Mouse (Mus musculus) c-Kit-positive CD71-negative TER-119-negative erythroid progenitor cells, embryonic 14.5 days (primary cell): ENCODE measurements at regions not wholly inside any gene's neighbourhood (a gene's known extent, or its start where the extent isn't known, plus 50 kb on each side); places are given as distances from the start of the nearest gene placed in this dataset.

Experiments used
- DNase-seq: peaks from one replicate; pipeline ENCODE4 v3.0.0-alpha.2; 2013; ENCODE audit warnings: low read depth

GRCm38 (mm10) chr8:8391321-8391720 is 269.7 kb downstream of the Efnb2 start:
- no peak for DNase-seq

- DNase-seq = no peak
These were observed 282.8 kb downstream of the Efnb2 start for GRCm38 (mm10) chr8:8378248-8378647.

DNA sequence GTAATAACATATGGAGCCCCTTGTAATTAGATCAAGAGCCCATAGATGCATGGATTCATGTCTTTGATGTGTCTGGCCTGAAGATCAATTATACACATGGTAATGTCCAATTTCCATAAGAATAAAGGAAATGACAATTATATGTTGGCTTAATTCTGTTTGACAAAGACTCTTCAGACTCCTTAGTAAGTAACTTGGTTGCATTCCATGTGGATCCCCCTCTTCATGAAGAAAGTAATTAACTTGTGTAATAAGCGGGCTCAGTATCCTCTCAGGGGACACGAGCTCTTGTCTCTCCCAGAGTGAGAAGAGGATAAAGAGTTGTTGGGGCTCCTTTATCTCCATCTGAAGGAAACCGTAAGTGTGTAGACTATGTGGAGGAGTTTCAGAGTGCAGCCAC is 284.3 kb downstream of the Efnb2 start:
- no peak for DNase-seq

DNA sequence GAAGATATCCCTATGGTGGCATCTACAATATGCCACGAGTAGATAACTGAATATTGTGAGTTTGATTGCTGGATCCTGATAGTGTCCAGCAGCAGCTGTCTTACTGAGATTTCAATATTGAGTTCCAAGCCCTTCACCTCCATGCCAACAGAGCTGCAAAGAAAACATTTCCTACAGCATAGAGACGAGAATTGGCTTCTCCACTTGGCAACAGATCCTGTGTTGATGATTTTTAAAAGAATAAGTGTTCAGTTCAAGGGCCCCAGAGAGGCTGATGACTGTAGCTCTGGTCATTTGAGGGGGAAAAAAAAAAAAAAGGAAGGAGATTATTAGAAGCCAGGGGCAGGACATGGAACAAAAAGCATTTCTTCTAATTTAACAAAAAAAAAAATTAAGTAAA is 284.7 kb downstream of the Efnb2 start:
- no peak for DNase-seq

DNA sequence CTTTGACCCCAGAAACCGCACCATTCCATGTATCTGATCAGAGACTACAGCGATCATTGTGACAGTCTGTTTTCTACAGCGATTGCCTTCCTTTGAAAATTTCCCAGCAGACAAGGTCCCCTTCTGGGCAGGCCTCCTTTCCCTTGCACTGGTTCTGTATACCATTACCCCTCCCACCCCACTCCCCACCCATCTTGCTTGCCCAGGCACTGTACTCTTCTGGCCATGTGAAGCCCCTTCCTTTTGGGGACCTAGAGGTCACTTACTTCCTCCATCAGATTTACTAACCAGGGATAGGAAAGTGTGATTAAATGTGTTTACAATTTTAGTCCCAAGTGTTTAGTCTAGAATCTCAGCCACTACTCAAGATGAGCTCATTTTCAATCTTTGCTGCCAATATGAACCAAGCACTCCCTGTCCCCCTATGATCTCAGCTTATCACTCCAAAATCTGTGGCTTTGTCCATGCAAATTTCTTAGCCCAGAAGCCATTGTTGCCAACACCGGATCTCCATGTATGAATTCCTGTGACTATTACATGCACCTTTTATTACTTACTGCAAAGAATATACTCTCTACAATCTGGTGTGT is 293.7 kb downstream of the Efnb2 start:
- no peak for DNase-seq

DNA sequence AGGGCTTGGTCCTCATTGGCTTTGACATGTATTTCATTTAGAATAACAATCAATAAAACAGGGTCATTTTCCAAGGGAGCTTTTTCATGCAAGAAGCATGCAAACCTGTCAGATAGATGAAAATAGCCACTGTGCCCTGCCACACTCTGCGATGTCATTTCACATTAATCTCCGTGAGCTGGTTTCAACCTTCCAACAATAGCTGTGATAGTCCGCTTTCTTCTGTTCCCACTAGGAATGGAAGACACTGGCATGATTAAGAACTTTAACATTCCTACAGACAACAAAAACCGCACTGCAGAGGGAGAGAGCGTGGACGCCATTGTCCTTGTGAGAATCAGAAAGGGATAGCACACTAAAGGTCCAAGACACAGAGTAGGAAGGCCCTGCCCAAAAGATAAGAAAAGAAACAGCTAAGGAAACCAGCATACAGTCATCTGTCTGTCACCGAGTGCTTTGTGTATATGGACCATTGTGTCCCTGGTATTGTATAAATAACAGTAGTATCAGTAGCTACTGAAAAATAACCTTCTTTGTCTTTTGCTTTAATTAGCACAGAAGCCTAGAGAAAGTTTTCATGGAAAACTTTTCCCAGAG is 299.0 kb downstream of the Efnb2 start:
- DNase-seq = no peak

GRCm38 (mm10) chr8:8360586-8360985 is 300.5 kb downstream of the Efnb2 start:
- no peak for DNase-seq

GRCm38 (mm10) chr8:8354977-8355376 is 306.1 kb downstream of the Efnb2 start:
- no peak for DNase-seq

DNA sequence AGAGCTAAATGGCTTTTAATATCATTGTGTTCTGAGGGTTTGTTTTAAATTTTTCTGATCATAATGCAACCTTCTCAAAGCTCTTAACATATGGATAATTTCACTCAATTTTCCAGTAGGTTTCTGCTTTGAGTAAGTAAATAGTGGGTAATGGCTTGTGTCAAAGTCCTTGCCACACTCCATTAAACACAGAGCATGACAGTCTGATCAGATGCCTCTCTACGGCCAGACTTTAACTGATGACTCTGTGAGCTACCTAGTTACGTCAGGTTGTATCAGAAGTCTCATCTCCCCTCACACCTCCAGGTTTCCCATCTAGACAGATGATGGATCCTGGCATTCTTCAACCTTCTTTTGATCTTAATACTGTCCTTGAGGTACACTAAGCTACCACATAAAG is 316.4 kb downstream of the Efnb2 start:
- no peak for DNase-seq

DNA sequence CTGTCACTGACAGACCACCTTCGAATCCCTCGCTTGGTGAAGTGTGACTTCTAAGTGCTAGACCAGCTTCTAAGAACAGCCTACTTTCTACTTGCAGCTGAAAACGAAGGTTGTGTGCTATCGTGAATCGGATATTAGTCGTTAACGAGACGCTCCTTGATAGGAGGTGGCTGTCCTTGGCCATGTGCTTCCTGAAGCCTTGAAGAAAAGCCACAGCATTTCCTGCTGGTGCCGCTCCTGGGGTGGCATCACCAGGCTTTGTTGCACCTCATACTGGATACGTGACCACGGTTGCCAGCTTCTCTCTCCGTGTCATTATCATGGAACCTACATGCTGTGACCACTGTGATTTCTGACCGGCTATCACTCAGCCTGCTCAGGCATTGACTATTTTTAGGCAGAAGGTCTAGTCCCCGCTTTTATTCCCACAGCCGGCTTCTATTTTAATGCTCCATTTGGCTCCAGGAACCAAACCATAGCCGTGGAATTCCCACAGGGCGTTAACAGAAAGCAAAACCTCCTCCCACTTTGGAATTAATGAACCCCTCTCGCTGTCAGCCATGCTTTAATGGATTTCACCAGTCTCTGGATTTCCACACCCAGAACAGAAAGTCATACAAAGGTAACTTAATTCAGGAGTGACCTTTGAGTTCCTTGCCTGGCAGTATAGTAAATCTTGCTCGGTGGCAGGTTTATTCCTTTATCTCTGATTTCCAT is 325.6 kb downstream of the Efnb2 start:
- DNase-seq = no peak

DNA sequence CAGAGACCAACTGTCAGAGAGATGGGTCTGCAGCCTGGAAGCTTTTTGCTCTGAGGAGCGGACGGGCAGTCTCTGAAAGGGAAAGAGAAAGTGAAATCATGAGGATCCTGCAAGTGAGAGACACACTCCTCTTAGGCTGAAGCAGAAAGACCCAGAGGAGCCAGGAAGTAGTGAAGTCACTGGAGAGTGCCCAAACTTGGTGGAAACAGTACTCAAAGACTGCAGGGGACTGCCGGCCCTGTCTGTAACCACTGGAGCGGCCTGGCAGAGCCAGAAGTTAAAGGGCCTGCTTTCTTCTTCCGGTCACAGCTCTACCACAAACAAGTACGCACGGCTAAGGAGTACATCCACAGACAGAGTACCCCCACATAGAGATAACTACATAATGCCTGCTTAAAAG is 326.5 kb downstream of the Efnb2 start:
- no peak for DNase-seq

DNA sequence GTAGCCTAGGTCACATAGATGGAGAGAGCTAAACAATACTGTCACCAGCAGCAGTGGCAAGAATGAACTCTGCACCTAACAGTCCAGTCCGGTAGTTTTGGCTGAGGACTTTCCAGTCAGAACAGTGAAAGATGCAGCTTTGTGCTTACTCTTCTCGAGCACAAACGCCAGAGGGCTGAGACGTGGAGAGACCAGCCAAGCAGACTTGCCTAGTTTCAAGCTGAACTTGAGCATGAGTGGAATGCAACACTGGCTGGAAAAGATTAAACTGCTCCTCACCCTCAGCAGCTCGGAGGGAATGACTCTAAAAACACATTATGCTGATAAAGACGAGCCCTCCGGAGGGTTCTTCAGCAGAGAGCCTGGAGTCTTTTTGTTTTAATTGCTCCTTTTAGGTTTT is 329.8 kb downstream of the Efnb2 start:
- no peak for DNase-seq

DNA sequence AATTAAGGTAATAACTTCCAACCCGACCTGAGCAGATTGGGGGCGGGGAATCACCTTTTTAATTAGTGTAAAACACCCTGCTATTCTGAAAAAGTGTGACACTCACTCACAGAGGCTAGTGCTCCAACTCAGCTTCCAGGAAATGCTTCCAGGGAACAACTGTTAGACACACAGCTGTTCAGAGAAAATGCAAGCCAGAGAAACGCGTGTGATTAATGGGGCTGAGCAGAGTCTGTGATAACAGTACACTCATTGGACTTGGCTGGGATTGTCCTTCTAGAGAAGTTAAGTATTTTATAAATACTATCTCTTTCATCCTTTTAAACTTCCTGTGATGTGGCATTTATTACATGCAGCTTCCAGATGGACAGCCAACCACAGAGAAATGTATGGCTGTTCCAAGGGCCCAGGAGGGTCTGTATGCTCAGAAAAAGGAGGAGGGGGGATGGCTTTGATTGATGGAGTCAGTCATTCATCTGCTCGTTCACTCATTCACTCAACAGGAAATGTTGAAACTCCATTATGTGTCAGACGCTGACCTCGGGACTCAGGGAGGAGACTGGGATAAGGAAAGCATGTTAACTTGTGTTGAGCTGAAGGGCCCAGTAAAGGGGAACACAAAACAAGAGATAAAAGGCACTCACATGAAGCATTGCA is 332.9 kb downstream of the Efnb2 start:
- no peak for DNase-seq

DNA sequence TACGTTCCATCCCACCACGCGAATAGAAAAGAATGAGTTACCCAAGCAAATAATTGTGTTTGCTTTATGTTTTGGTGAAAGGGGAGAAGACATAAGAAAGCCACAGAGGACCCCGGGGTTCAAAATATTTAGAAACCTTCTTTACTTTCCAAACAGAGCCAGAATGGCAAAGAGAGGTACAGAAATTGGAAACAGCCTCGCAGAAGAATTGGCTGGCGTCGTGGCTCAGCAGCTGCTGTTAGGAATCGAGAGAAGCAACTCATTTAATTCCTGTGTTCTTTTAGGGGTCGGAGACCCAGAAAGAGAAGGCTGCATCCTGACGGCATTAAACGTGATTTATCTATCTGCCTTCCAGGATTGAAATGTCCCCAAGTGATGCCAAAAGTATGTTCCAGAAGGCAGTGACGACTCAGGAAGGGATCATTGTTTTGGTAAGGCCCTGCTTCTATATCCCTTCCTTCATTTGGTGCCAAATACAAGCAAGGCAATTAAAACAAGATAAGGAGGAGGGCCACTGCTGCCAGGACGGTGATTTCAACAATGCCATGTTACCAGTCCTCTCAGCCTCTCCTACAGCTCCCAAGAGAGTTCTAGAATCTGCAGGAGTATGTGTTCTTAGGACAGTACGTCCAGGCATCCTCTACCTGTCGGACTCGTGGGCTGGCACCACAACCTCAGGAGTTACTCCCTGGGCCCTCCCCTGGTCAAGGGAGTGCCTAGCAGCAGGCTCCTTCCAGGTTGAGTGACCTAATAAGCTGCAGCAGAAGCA is 334.8 kb downstream of the Efnb2 start:
- DNase-seq = no peak

DNA sequence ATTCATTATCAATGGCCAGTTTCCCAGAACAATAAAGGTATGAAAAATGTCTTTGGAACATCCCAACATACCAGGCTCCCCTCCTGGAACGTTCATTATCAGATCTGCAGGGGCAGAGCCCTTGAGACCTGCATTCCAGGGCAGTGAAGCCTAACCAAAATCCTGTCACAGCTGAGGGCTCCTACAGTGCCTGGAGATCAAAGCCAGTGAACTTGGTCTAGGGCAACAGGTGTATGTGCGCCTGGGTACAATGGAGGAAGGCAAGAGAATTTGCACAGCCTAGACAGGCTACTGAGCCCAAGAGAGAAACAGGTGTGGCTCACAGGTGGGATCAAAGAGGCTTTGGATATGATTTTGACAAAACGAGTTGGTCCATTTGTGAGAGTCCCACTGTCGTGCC is 335.6 kb downstream of the Efnb2 start:
- no peak for DNase-seq

DNA sequence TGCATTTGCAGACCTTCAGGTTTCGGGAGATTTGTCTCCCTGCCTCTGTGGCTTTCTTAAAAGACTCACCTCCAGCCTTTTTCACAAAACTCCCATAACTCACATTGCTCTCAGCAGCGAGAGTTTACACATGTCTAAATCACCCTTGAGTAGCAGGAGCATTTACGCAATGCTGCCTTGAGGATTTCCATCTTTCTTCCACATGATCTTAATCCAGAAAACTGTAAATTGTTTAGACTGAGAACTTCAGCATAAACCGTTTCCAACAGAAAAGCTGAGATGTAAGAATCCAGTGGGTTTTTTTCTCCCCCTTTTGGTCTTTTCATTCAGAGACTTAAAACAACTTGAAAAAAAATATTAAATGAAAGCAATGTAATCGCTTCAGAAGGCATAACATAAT is 336.5 kb downstream of the Efnb2 start:
- no peak for DNase-seq

- no peak for DNase-seq
These were observed 352.8 kb downstream of the Efnb2 start for GRCm38 (mm10) chr8:8308253-8308652.

- DNase-seq = no peak
These were observed 353.6 kb downstream of the Efnb2 start for GRCm38 (mm10) chr8:8307487-8307886.

DNA sequence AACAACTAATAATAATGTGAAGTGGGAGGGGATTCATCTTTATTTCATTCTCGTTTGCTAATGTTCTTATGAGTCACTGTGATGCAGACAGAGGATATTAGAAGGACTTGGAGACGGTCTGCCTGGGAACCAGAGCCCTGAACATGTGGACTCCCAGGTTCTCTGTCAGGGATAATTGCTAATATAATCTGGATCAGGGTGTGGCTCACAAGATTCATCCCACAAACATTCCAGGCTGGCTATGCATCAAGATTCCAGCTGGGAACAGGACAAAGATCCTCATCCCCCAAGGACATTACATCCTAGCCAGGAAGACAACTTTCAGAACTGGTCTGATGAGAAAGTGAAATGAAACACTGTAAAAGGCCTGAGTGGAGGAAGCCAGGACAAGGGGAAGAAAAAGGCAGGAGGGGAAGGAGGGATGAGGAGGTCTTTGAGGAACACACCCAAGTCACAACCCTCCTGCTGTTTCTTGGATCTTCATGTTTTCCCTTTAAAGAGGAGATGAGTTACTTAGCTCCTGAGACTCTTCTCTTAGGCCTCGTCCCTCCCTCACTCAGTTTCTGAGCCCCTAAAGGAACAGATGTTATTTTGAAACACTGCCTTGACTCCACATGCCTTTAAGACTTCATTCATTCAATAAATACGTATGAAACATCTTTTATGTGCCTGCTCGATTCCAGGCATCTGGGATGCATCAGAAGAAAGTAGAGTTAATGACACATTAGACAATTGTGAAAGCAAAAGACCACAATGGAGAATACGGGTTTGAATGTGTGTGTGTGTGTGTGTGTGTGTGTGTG is 360.9 kb downstream of the Efnb2 start:
- DNase-seq = no peak

DNA sequence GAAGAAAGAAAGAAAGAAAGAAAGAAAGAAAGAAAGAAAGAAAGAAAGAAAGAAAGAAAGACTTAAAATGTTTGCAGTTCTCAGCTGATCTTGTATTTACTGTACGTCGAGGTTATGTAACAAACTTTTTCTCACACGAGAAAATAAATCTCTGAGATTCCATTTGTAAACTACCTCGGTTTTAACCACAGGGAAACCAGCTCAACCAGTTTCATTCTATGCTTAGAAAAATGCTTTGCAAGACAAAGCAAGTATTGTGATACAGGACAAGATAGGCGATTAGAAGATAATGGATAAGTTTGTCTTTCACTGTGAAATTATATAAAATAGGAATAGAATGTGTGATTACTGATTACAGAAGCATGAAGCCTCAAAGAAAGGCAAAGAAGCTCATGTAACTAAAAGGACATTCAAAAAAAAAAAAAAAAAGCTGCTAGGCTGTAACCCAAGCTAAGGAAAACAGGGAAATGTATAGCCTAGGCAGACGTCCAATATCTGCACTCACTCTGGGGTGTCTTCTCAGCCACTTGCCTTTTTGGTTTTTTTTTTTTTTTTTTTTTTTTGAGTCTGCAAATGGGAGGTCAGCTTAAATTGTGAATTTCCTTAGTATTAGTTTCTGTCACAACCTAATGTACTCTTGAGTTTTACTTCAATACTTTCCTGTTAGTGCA is 368.3 kb downstream of the Efnb2 start:
- no peak for DNase-seq

DNA sequence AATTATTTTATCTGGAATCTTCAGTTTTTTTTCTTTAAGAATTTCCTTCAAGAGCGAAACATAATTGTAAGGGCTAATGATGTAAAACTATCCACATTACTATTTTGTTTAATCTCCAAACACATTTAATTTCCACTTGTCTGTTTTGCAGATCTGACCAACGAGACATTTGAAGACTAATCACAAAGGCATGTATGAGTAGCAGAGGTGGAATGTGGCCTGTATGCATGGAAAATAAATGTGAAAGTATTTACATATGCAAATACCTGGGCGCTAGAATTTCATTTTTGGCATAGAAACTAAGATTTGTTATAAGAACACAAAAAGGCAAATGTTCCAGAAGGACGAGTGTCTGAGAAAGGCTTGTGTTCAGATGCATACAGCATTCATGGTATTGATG is 375.2 kb downstream of the Efnb2 start:
- no peak for DNase-seq
